8 mouse cellular contexts compared by ENCODE assay signal in genomic region chr17:35665957-35666515, GRCm38 (mm10). TPM values are rescaled to one million over a fixed set of nuclear protein-coding genes. Genes with fewer than 3 reads are reported as not detected.
A peak's percentile ranks its signal among the peaks of the same experiment; 100 is the strongest.
DNase-seq lines count a peak whose midpoint lies in the region; ATAC-seq and TF ChIP-seq lines count a peak whose summit lies in the region.

No protein-coding gene starts in this region.

- no peak for TF ChIP-seq POLR2A in cerebellum, adult 2 months (IDR thresholded peaks at IDR 0.05; ENCODE audit: borderline replicate concordance, insufficient read depth, low read length)
- TF ChIP-seq POLR2A in spleen, adult 2 months (IDR thresholded peaks at IDR 0.05; ENCODE audit: low read depth, low read length): no peak

- H3K4me3 ChIP-seq in cerebellum, adult 2 months (replicated peaks; ENCODE audit: insufficient read depth, low read depth, low read length): no peak overlapping the region
- no peak overlapping the region for H3K4me3 ChIP-seq in spleen, adult 2 months (ENCODE audit: extremely low read depth, insufficient read depth, insufficient read length)
- H3K4me3 ChIP-seq in hindbrain, embryonic 13.5 days: no peak overlapping the region

- peak; percentile 52 for TF ChIP-seq CTCF in cerebellum, adult 2 months (IDR thresholded peaks at IDR 0.05; ENCODE audit: borderline replicate concordance, insufficient read depth, low read depth, low read length)
- peak; percentile 27; the same call in 1 of the 2 replicates for TF ChIP-seq CTCF in spleen, adult 2 months (IDR thresholded peaks at IDR 0.05; ENCODE audit: extremely low read depth, insufficient read depth, insufficient read length, insufficient replicate concordance)

- peak overlapping the region; percentile 43 for H3K9ac ChIP-seq in hindbrain, embryonic 13.5 days

- peak overlapping the region; percentile 90 for H3K4me2 ChIP-seq in hindbrain, embryonic 13.5 days

- H3K27me3 ChIP-seq in cerebellum, adult 2 months (ENCODE audit: control insufficient read depth, insufficient read depth, low read length): no peaks in the 10 kb centered on the region
- no peaks in the 10 kb centered on the region for H3K27me3 ChIP-seq in spleen, adult 2 months (ENCODE audit: control insufficient read depth, insufficient read depth, low read length)
- no peaks in the 10 kb centered on the region for H3K27me3 ChIP-seq in hindbrain, embryonic 13.5 days

- H3K4me1 ChIP-seq in cerebellum, adult 2 months (ENCODE audit: control insufficient read depth, insufficient read depth, low read length): peaks cover 6% of the 10 kb centered on the region; the same call in 1 of the 2 replicates
- H3K4me1 ChIP-seq in spleen, adult 2 months (ENCODE audit: control insufficient read depth, insufficient read depth, insufficient read length): 0 out of 2 replicates have a peak, but pooled peaks cover 2% of the 10 kb centered on the region
- H3K4me1 ChIP-seq in hindbrain, embryonic 13.5 days (replicated peaks): peaks cover 20% of the 10 kb centered on the region

- no peak for DNase-seq in cerebellum, adult 2 months
- DNase-seq in cerebellum, postnatal 36 days: no peak
- peak; percentile 18 to 31 for DNase-seq in spleen, adult 2 months (ENCODE audit: low read depth in 1 of 2, low spot score in 2 of 2)
- no peak for DNase-seq in spleen, postnatal 4 days (ENCODE audit: low spot score in 2 of 2)
- peak; percentile 31 for DNase-seq in liver
- peak; percentile 28 for DNase-seq in right cerebral cortex, postnatal 25 days
- DNase-seq in cerebellum, postnatal 10 days: no peak

- no peak for ATAC-seq in hindbrain, embryonic 13.5 days (ENCODE audit: low FRiP score)

- H3K36me3 ChIP-seq in spleen, adult 2 months (ENCODE audit: control insufficient read depth, insufficient read depth, low read length): peaks cover 13% of the 10 kb centered on the region
- peaks cover 44% of the 10 kb centered on the region for H3K36me3 ChIP-seq in hindbrain, embryonic 13.5 days

- 75% methylated on average over 17 of the region's 17 CpGs for WGBS in cerebellum, adult 2 months
- WGBS in spleen, adult 2 months: 79% methylated on average over 17 of the region's 17 CpGs
- WGBS in hindbrain, embryonic 13.5 days: 81% methylated on average over 17 of the region's 17 CpGs

- H3K27ac ChIP-seq in cerebellum, adult 2 months (ENCODE audit: insufficient read depth, low read length): no peak overlapping the region
- no peak overlapping the region for H3K27ac ChIP-seq in spleen, adult 2 months (ENCODE audit: insufficient read depth, low read length)
- 0 out of 2 replicates have a peak overlapping the region, but pooled peaks have one; percentile 23 for H3K27ac ChIP-seq in hindbrain, embryonic 13.5 days

- H3K9me3 ChIP-seq in hindbrain, embryonic 13.5 days: no peaks in the 10 kb centered on the region

RNA-seq across cellular contexts. Expression of gene Vars2, which starts 1.4 kb away (rescaled TPM):
- polyA plus RNA-seq in cerebellum, adult 2 months (2012; rRNA removed): 35.5 and 35.9 TPM in 2 replicates
- 28.9 and 37.3 TPM in 2 replicates for polyA plus RNA-seq in spleen, adult 2 months (2012; rRNA removed)
- polyA plus RNA-seq in hindbrain, embryonic 13.5 days (2015; fragmentation: Nextera tagmentation; extraction: Ambion mirVana): 11.8 and 14.0 TPM in 2 replicates

RNA-seq across cellular contexts. Expression of gene Gtf2h4, which starts 7.5 kb away (rescaled TPM):
- 30.7 and 34.8 TPM in 2 replicates for polyA plus RNA-seq in cerebellum, adult 2 months (2012; rRNA removed)
- 21.7 and 23.5 TPM in 2 replicates for polyA plus RNA-seq in spleen, adult 2 months (2012; rRNA removed)
- 27.6 and 29.2 TPM in 2 replicates for polyA plus RNA-seq in hindbrain, embryonic 13.5 days (2015; fragmentation: Nextera tagmentation; extraction: Ambion mirVana)

RNA-seq across cellular contexts. Expression of gene Mucl3, which starts 22.5 kb away (rescaled TPM):
- polyA plus RNA-seq in cerebellum, adult 2 months (2012; rRNA removed): not detected in 2 replicates
- polyA plus RNA-seq in spleen, adult 2 months (2012; rRNA removed): not detected in 2 replicates
- 0.14 TPM in 1 of 2 replicates, not detected in the other for polyA plus RNA-seq in hindbrain, embryonic 13.5 days (2015; fragmentation: Nextera tagmentation; extraction: Ambion mirVana)

RNA-seq across cellular contexts. Expression of gene Ddr1, which starts 38.4 kb away (rescaled TPM):
- polyA plus RNA-seq in cerebellum, adult 2 months (2012; rRNA removed): 76.7 and 76.9 TPM in 2 replicates
- polyA plus RNA-seq in spleen, adult 2 months (2012; rRNA removed): 27.0 and 38.7 TPM in 2 replicates
- 128 and 140 TPM in 2 replicates for polyA plus RNA-seq in hindbrain, embryonic 13.5 days (2015; fragmentation: Nextera tagmentation; extraction: Ambion mirVana)

RNA-seq across cellular contexts. Expression of gene Gm9573, which starts 39.6 kb away (rescaled TPM):
- polyA plus RNA-seq in cerebellum, adult 2 months (2012; rRNA removed): not detected in 2 replicates
- not detected in 2 replicates for polyA plus RNA-seq in spleen, adult 2 months (2012; rRNA removed)
- not detected in 2 replicates for polyA plus RNA-seq in hindbrain, embryonic 13.5 days (2015; fragmentation: Nextera tagmentation; extraction: Ambion mirVana)

Comparison
In these comparisons a context has a peak if more than half of its experiments do, and no peak if none do; other contexts are left out.
1. DNase-seq: peak in spleen, adult 2 months (2 of 2), liver (single experiment) and right cerebral cortex, postnatal 25 days (single experiment); none in cerebellum, adult 2 months (0 of 2), cerebellum, postnatal 36 days (0 of 2), spleen, postnatal 4 days (0 of 2) and cerebellum, postnatal 10 days (0 of 2).